Mouse (Mus musculus) megakaryocyte, embryonic 14.5 days (primary cell): ENCODE data around the gene Col20a1.

ENCODE experiments used
- FLI1 ChIP-seq: IDR thresholded peaks from 2 replicates; pipeline ENCODE4 v1.6.1; 2012; ENCODE audit warnings: low read length, inconsistent platforms, mixed read lengths
- GATA1 ChIP-seq: IDR thresholded peaks from 3 replicates; pipeline ENCODE4 v1.6.1; 2012; ENCODE audit warnings: mixed read lengths, low read length, inconsistent platforms, borderline replicate concordance

DNA sequence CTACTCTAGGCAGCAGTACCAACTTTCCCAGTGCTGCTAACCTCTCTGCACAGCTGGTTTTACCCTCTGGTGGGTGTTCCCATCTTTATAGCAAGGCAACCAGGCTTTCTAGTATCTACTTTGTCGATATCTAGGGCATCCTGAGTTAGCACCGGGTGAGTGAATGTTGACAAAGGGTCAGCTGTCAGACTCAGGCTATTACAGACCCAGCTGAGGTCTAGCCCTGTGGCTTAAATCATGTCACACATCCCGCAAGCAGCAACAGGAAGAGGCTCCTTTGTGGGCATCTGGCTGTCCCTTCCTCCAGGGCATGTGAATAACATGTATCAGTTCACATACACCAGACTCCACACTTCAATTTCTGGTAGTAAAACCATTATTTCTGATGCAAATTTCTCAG lies 71.9 kb downstream of the Col20a1 start:
- TF ChIP-seq GATA1 (no peak), FLI1 (no peak)
